Mouse (Mus musculus) induced T-regulatory cell, adult 2 months (primary cell): ENCODE measurements around the gene Myh6.
A peak's percentile ranks its signal among the peaks of the same experiment; 100 is the strongest.
"Not testable (repeated sequence)": the region's sequence is repeated elsewhere in the genome, so short reads cannot be mapped to it uniquely, and the experiment has no call there.

ENCODE experiments used
- DNase-seq: peaks from one replicate; pipeline ENCODE4 v3.0.0-alpha.2; 2012; ENCODE audit warnings: low read depth

The Myh6 gene

DNA sequence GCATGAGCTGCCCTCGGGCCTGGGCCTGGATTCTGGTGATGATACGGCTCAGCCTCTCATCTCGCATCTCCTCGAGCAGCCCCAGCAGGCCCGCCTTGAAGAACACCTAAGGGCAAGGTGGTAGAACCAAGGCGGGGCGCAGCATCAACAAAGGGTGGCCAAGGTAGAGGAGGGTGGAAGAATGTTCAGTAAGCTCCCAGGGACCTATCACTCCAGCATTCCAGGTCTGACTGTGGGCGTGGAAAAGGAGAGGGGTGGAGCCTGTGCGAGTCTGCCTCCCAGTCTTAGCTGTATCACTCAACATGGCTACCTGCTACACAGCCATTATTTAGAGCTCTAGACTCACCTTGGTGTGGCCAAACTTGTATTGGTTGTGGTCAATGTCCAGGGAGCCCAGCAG lies 10.2 kb downstream of the Myh6 start:
- no peak for DNase-seq

DNA sequence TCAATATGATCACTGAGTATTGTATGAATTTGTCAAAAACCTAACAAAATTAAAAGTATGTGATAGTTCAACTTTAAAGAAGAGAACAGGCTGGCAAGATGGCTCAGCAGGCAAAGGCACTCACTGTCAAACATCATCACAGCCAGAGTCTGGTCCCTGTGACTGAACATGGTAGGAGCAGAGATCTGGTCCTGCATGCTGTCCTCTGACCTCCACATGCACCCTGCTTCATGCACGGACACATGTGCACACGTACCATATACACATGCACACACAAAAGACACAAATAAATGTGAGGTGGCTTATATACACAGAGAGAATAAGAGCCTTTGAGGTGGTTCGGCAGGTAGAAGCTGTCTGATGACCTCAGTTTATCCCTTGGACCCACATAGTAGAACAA lies 11.2 kb downstream of the Myh6 start:
- DNase-seq = no peak

DNA sequence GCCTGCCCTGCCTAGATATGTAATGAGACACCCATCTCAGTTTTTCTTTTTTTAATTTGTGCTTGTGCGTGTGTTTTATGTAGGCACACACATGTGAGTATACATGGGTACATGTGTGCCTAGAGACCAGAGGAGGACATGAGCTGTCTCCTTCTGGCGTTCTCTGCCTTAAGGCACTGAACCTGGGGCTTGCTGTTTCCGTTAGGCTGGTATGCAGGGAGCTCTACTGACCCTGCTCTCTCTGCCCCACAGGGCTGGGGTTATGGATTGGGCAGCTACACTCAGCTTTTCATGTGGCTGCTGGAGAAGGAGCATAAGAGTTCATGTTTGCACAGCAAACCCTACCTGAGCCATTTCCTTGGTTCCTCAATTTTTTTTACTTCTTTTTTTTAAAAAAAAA lies 12.3 kb downstream of the Myh6 start:
- DNase-seq = no peak

DNA sequence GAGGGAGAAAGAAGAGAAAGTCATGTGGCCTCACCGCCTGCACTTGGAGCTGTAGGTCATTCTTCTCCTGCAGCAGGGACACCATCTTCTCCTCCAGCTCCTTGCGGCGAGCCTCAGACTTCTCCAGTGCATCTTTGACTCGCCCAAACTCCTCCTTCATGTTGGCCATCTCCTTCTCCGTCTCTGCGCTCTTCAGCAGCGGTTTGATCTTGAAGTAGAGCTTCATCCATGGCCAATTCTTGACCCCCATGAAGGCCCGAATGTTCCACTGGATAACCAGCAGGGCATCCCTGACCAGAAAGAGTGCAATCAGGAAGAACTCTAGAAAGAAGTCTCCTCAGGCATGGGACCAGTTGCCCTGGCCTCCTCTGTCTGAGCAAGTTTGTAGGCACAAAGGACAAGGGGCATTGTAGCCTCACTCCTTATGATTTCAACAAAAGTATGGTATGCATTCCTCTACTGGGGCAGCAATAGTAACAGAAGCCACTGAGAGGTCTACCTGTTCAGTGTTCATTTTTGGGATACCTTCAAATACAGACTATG lies 13.0 kb downstream of the Myh6 start:
- DNase-seq = no peak

DNA sequence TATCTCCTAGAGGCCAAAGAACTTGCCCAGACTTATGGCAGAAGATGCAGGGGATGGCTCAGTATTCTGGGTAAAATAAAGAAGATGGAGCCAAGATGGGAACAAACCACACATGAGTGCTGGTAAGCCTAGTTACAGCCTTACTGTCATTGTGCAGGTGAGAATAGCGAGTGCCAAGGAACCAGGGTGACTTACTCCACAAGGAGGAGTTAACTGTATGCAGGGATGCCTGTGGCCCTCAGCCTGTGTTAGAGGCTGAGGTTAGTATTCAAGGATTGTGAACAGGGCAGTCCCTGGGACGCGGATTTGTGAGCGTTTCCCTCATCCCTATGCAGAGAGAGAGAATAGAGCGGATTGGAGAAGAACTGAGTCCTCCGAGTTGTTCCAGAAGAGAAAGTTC lies 15.1 kb downstream of the Myh6 start:
- DNase-seq = no peak

DNA sequence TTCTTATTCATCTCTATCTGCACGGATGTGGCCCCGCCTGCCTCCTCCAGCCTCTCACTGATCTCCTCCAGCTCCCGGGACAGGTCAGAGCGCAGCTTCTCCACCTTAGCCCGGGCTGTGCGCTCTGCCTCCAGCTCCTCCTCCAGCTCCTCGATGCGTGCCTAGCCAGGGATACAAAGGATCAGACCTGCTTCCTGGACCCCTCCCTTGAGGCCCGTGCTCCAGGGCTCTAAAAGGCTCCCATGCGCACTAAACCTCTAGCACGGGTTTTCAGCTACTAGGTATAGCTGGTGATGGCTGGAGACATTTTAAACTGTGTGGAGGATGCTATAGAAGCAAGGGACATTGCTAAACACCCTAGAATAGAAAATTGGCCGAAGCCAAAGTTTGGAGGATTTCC lies 16.2 kb downstream of the Myh6 start:
- no peak for DNase-seq

DNA sequence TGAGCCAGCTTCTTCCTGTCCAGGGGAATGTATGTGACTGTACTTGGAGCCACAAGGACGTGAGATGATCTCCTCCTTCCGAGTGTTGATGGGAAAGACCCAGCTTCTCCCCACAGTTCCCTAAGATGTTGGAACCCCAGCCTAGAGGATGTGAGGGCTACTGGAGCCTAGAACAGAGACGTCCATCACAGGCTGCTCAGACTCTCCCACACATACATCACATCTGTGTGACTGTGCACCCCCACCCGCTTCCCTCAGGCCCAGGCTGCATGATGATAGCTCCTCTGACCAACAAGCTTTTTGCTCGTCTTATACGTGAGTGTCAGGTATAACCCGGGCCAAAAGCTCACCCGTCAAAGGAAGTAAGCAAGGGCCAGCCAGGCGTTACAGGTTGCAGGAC lies 17.9 kb downstream of the Myh6 start:
- DNase-seq = no peak

DNA sequence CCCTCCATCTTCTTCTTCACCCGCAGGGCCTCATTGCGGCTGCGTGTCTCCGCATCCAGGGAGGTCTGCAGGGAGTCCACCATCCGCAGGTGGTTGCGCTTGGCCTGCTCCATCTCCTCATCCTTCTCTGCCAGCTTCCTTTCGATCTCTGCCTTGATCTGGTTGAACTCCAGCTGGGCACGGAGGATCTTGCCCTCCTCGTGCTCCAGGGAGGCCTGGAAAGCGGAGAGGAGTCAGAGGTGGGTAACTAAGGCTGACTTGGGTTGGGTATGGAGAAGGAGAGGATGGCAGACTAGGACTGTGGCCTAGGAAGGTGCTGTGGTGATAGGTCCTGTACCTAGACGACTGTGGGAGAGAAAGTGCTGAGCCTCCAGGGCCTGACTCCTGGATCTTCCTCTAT lies 19.7 kb downstream of the Myh6 start:
- not testable (repeated sequence) for DNase-seq

DNA sequence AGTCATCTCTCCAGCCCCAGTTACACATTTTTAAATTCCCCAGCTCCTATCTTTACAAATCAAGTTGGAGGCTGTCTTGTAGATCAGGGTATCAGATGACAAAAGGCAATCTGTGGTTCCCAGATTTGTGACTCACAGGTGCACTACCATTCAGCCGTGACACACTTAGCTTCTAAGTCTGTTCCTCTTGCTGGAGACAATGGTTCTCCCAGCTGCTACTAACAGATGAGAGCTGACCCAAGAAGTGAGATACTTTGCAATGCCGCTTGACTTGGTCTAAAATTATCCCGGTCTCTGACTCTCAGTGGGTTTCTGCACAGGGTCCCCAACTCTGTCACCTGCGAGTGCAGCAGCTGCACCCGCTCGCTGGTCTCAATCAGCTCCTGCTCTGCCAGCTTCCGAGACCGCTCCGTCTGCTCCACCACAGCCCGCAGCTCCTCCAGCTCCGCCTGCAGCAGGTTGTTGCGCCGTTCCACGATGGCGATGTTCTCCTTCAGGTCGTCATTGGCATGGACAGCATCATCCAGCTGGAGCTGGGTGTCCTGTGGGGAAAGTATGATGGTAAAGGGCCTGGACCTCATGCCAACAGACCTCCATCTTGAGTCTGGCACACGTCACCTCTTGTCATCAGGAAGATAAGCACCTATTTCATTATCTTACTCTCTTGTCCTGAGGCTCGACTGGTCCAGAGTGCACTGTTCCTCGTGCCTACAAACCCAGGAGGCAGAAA lies 20.6 kb downstream of the Myh6 start:
- DNase-seq = no peak

DNA sequence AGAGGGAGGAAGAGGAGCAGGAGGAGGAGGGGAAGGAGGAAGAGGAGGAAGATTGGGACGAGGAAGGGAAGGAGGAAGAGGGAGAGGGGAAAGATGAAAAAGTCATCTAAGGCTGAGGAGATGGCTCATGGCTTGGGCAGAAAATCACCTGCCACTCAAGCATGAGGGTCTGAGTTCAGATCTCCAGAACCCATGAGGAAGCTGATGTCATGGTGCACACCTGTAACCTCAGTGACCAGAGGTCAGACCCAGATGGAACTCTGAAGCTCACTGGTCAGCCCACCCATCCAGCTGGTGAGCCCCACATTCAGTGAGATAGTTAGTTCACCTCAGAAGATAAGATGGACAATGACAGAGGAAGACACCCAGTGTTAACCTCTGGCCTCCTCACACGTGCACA lies 21.8 kb downstream of the Myh6 start:
- DNase-seq = no peak

DNA sequence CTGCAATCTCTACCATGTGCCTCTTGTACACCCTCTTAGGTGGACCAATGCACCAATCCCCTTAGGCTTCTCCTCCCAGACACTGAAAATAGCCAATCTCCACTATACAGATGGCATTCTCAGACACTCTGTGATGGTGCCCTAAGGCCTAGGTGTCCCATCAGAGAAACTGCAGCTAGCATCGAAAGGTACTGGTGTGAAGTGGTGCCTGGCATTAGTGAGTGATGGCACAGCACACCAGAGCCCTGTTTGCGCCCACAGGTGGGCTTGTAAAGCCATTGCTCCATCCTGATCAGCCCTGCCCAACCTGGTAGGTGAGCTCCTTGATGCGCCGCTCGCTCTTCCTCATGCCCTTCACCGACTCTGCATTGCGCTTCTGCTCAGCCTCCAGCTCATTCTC lies 22.8 kb downstream of the Myh6 start:
- no peak for DNase-seq

DNA sequence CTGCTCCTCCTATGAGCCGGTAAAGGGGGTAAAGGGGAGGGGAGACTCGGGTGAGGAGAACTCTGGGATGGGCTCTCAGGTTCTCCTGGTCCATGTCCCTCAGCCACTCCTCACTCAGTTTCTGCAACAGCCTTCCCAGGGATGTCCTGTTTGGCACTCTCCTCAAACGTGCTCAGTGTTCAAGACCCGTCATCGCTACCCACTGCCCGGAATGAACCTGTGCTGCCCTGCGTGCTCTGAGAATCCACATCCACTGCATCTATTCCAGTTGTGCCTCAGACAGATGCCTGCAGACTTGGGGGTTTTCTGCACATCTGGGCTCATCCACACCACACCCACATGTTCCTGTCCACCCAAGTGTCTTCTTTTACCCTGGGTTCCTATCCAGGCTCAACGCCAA lies 24.2 kb downstream of the Myh6 start:
- no peak for DNase-seq

DNA sequence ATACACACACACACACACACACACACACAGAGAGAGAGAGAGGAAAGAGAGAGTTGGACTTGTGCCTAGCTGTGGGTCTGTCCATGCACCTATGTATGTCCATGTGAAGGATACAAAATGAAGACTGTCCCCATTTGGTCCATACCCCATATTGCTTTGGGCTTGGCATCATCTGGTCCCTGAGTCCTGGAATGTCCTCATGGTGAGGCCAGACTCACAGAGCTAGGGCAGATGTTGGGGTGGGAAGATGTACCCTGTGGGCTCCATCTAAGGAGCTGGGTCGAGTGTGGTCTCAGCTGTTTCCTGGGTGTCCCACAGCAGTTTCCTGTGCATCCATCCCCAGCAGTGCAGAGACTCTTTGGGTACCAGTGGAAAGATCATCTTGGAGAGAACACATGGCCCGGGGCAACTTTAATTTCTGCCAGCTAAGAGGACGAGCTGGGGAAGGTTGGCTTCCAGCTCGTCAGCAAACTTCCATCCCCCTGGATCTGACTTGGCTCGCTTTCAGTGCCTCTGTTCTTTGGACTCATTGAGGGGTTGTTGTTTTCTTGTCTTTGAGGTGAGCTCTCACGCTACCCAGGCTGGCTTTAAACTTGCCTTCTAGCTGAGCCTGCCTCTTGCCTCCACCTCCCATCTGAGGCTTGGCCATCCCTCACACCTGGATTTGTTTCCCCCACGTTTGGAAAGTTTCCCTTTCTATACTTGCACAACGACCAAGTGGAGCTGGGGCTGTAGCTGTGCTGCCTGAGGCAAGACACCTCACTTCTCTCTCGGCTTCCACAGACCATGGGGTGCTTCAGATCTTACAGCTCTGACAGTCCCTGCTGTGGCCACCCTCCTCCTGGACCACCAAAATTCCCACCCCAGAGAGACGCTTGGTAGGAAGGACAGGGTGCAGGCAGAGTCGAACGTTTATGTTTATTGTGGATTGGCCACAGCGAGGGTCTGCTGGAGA lies 25.4 kb downstream of the Myh6 start:
- no peak for DNase-seq

DNA sequence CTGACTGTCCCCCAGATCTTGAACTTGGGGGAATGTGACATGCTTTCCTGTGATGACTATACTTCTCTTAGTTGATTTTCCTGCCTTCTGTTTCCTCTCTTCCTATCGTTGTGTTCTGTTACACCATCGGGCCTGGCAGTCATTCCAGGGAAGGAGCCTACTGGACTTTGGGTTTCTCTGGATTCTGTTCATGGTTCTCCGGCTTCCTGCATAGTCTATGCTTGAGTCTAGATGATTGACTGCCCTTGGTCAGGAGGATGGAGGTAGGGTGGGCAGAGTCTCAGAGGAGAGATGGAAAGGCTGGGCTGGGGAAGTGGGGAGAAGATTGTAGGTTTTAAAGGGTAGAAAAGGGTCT lies 26.6 kb downstream of the Myh6 start:
- no peak for DNase-seq

DNA sequence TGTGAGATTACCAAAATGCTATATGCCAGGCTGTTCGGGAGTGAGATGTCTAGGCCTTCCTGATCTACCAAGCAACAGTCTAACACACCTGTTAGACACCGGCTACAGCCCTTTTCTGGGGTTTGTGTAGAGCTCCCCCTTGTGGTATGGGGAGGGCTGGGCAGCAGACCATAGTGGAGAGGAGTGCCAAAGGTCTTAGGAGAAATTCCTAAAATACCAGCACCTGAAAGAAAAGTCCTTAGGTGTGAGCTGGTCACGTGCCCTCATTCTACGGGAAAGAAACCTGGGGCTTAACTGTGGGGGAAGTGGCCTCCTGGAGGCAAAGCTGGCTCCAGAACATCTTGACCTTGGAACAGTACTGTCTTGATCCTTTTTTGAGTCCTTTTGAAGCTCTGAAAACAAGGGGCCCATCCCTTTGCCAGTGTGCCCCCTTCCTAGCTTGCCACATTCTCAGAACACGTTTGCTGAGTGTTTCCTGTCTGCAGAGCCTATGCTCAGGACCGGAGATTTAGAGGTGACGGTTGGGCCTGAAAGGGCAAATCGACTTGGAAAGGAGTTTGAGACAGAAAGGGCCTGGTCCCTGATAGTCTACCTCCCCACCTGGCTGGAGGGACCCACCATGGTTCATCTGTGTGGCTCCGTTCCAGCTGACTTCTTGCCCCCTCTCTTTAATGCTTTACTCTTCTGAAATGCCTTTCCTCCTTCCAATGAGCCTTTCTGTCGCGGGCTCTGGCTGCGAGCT lies 27.1 kb downstream of the Myh6 start:
- peak; percentile 74 for DNase-seq

DNA sequence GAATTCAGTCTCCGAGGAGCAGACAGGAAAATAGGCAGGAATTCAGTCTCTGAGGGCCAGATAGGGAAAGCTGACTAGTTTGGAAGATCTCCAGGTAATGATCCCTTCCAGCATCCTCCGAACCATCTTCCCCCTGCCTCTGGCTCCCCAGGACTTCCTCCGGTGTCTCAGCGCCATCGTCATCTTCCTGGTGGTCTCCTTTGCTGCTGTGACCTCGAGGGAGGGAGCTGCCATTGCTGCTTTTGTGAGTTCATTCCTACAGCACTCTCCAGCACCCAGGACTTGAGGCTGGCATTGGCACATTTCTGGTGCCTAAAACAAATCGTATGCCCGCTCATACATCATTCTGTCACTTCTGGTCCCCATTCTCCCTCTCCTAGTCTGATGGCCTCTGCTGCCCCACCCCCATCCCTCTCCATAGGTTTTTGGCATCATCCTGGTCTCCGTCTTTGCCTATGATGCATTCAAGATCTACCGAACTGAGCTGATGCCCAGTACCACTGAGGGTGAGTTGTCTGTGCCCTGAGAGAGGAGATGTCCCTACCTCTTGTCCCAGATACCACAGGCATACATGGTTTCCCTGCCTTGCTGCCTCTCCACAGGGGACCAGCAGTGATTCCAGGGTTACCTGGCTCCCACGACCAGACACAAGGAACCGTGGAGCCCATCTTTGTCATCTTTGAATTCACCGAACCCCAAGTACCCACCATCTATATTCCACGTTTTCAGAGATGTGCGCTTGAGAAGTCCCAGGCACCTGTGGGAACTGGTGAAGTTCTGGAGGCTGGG lies 28.1 kb downstream of the Myh6 start:
- no peak for DNase-seq

DNA sequence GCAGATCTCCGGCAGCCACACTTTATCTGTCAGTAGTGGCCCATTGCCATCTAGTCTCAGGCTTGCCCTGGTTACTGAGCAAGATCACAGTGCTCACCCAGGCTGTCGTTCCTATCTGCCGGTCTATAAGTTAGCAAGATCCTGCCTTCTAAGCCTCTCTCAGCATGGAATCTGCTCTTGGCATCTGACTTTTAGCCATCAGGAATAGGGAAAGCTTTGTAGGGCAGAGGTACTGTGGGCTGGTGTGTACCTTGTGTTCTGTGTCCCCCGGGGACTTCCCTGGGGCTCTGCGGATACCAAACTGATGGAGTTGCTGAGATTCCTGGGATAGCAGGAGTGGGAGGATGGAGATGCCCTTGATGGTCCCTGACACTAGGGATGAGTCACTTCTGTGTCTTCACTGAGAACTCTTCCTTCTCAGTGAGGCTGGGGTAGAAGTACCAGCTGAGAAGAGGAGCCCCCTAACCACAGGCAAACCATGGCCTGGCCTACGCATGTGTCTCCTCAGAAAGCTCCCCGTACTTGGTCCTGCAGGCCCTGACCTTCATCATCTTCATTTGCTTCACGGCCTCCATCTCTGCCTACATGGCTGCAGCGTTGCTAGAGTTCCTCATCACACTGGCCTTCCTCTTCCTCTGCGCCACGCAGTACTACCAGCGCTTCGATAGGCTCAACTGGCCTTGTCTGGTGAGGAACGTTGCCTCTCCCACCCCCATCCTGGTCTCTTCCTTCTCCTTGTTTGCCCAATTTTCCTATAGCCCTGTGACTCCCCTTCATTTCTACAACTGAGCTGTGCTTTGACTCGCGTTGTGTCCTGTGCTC lies 29.2 kb downstream of the Myh6 start:
- DNase-seq = no peak

DNA sequence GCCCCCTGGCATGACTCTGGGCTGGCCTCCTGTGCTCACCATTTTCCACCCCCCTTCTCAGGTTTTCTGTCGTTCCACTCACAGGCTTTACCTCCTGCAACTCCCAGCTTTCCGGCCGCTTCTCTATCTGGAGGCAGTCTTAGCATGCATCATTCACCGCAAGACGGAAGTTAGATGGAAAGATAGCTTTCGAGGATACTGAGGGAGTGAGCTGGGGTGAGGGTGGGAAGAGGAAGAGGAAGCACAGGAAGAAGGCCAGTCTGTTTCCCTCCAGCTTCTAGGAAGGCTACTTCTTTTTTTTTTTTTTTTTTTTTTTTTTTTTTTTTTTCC lies 29.9 kb downstream of the Myh6 start:
- no peak for DNase-seq

DNA sequence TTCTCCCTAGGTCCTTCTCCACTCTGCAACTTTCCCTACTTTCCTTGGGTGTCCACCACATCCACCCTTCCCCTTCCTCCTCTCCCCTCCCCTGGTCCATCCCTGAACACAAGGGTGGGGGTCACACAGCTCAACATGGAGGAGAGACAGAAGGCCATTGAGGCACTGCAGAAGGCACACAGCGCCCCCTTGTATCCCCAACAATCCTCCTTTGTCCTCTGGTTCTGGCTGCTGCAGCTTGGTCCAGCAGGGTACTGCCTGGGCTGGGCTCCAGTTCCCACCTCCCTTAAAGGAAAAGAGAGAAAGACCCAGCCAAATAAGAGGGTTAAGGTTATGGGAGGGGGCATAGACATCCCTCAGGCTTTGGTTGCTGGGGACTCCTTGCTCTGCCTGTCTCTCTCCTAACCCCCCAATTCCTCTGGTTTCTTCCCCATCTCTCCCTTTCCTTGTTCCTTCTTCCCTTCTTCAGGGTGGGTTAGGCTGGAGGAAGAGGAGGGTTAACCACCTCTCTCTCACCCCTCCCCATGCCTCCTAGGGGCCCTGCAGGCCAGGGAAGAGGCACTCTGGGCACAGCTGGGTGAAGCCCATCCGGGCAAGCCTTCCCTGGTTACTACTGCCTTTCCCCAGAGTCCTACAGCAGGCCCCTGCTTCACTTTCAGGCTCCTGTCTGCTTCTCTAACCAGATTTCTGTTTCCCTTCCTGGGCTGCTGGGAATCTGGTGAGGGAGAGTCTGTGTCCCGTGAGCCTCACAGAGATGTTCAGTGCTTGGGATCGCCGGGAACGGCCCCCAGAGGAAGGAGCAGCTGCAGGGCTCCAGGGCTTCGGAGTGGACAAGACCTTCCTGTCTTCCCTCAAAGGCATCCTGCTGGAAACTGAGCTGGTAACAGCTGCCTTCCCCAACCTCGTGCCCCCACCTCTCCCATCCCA lies 30.6 kb downstream of the Myh6 start, which contains the start of gene Cmtm5:
Gene Cmtm5, plus strand, starts transcription at position 358 of the 927 bp plus-strand sequence.
- no peak for DNase-seq

DNA sequence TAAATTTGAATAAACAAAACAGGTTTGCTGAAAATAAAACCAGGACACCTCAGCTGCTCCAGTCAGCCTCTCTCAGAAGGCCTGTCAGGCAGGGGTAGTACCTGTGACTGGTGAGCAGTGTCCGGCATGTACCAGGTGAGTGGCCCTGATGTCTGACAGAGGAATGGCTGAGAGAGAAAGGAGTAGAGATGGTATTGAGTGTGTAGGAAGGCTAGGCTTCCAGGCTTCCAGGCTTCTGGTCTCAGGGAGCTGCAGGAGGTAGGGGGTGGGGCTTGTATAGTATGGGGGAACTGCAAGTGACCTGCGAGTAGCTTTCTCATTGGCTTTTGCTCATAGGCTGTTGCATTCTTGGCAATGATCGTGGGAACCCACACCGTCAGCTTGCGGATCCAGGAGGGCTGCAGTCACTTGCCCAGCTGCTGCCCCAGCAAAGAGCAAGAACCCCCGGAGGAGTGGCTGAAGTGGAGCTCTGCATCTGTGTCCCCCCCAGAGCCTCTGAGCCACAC lies 34.0 kb downstream of the Myh6 start, which contains the start of gene Il25:
Gene Il25, plus strand, starts transcription at position 51 of the 506 bp plus-strand sequence.
- DNase-seq = no peak
